Mouse (Mus musculus): ENCODE results near the gene Btnl4.

The Btnl4 gene

GRCm38 (mm10) chr17:34437606-34438005 is 39.5 kb downstream of the Btnl4 start:
- DNase-seq (ENCODE audit: low spot score): no peak

DNA sequence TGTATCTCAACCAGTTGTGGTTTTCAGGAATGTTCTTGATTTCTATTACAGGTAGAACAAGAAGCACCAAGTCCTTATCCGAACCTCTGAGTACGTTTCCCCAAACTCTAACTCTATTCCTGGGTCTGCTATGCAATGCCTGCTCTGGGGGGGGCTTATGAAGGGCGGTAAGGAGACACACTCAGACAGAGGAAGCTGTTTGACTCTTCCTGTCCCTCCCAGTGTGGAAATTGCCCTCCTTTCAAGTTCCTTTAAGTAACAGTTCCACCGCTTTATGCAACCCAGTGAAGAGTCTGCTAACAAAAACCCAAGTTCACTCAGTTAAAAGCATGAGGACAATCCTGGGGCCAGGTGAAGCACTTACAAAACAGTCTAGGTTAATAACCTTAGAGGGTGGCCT is 40.0 kb downstream of the Btnl4 start:
- no peak for DNase-seq (ENCODE audit: low spot score)

DNA sequence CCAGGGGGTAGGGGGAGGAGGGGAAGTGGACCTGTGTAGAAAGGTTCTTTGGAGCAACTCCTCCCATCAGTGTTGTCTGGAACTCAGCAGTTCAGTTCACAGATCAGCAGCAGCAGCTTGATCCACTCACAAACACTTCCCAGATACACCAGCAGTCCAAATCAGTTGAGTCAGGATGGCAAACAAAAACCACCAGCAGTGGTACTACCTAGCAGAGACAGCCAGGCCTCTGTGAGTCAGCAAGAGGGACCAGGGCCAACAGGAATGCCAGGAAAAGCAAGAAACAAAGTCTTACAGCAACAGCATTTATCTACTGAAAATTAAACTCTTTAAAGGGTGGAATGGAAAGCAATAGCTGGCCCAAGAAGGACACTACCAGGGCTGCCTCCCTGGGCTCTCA is 49.5 kb downstream of the Btnl4 start:
- no peak for DNase-seq (ENCODE audit: low spot score)

- DNase-seq (ENCODE audit: low spot score): no peak
These were observed 57.1 kb downstream of the Btnl4 start for GRCm38 (mm10) chr17:34420014-34420413.
